Mouse (Mus musculus) T-cell, adult 2 months (primary cell): ENCODE data around the gene Ncoa1.
A peak's percentile ranks its signal among the peaks of the same experiment; 100 is the strongest.
"Not testable (repeated sequence)": the region's sequence is repeated elsewhere in the genome, so short reads cannot be mapped to it uniquely, and the experiment has no call there.

Experiments
- DNase-seq: peaks from one replicate; pipeline ENCODE4 v3.0.0; 2022; ENCODE audit warnings: low spot score

The Ncoa1 gene

GRCm38 (mm10) chr12:4392590-4392989 lies 84.4 kb downstream of the Ncoa1 start:
- DNase-seq, result no peak

- no peak for DNase-seq
These were observed 84.9 kb downstream of the Ncoa1 start for GRCm38 (mm10) chr12:4392074-4392473.

- no peak for DNase-seq
These were observed 85.7 kb downstream of the Ncoa1 start for GRCm38 (mm10) chr12:4391256-4391655.

GRCm38 (mm10) chr12:4390721-4391120 lies 86.3 kb downstream of the Ncoa1 start:
- DNase-seq, result no peak

GRCm38 (mm10) chr12:4386077-4386719 lies 90.8 kb downstream of the Ncoa1 start:
- DNase-seq, result no peak

GRCm38 (mm10) chr12:4383061-4383460 lies 93.9 kb downstream of the Ncoa1 start:
- no peak for DNase-seq

GRCm38 (mm10) chr12:4379298-4379957 lies 97.6 kb downstream of the Ncoa1 start:
- no peak for DNase-seq

- DNase-seq, result no peak
These were observed 100.5 kb downstream of the Ncoa1 start for GRCm38 (mm10) chr12:4376475-4376874.

- DNase-seq, result no peak
These were observed 102.0 kb downstream of the Ncoa1 start for GRCm38 (mm10) chr12:4374816-4375493.

GRCm38 (mm10) chr12:4371406-4371805 lies 105.6 kb downstream of the Ncoa1 start:
- DNase-seq, result no peak

GRCm38 (mm10) chr12:4365951-4366350 lies 111.0 kb downstream of the Ncoa1 start:
- DNase-seq, result peak; percentile 6

- DNase-seq, result no peak
These were observed 117.5 kb downstream of the Ncoa1 start for GRCm38 (mm10) chr12:4359475-4359874.

GRCm38 (mm10) chr12:4358653-4359052 lies 118.3 kb downstream of the Ncoa1 start:
- not testable (repeated sequence) for DNase-seq

- DNase-seq, result no peak
These were observed 118.9 kb downstream of the Ncoa1 start for GRCm38 (mm10) chr12:4358100-4358499.

GRCm38 (mm10) chr12:4356834-4357445 lies 120.0 kb downstream of the Ncoa1 start:
- no peak for DNase-seq

GRCm38 (mm10) chr12:4355019-4355730 lies 121.8 kb downstream of the Ncoa1 start:
- no peak for DNase-seq

GRCm38 (mm10) chr12:4343216-4343615 lies 133.8 kb downstream of the Ncoa1 start:
- no peak for DNase-seq

GRCm38 (mm10) chr12:4342087-4342486 lies 134.9 kb downstream of the Ncoa1 start:
- no peak for DNase-seq

GRCm38 (mm10) chr12:4340325-4340924 lies 136.6 kb downstream of the Ncoa1 start:
- DNase-seq, result no peak

- DNase-seq, result no peak
These were observed 153.4 kb downstream of the Ncoa1 start for GRCm38 (mm10) chr12:4323604-4324003.

- DNase-seq, result no peak
These were observed 154.8 kb downstream of the Ncoa1 start for GRCm38 (mm10) chr12:4322227-4322626.

- no peak for DNase-seq
These were observed 163.2 kb downstream of the Ncoa1 start for GRCm38 (mm10) chr12:4313824-4314223.
